Mouse (Mus musculus) hindbrain, postnatal 0 days (tissue): Measurements from ENCODE around the gene Gm12830. TPM values are rescaled to one million over a fixed set of nuclear protein-coding genes. Genes with fewer than 3 reads are reported as not detected.
A peak's percentile ranks its signal among the peaks of the same experiment; 100 is the strongest.

Experiments used
- ATAC-seq: fragments of 200-750 bp; cut with Nextera tagmentation; 2 replicates; pipeline ENCODE4 v1.8.0; 2017; ENCODE audit warnings: mild to moderate bottlenecking, moderate TSS enrichment, moderate library complexity
- DNase-seq: peaks from one replicate; pipeline ENCODE4 v3.0.0-alpha.2; 2015; ENCODE audit warnings: low spot score
- H3K27ac ChIP-seq: fragments of 300-500 bp; sonication (generic); 2 replicates; pipeline ENCODE4 v1.5.1; 2014; ENCODE audit warnings: mild to moderate bottlenecking
- H3K27me3 ChIP-seq: fragments of 300-500 bp; sonication (generic); 2 replicates; pipeline ENCODE4 v1.6.1; 2014; ENCODE audit warnings: low read length, mixed read lengths; ENCODE audit not compliant: insufficient read depth
- H3K36me3 ChIP-seq: fragments of 300-500 bp; sonication (generic); 2 replicates; pipeline ENCODE4 v1.6.1; 2014; ENCODE audit warnings: low read length, mixed read lengths; ENCODE audit not compliant: insufficient read depth
- H3K4me1 ChIP-seq: fragments of 300-500 bp; sonication (generic); 2 replicates; pipeline ENCODE4 v1.6.1; 2014; ENCODE audit warnings: antibody characterized with exemption, low read length, mixed read lengths; ENCODE audit not compliant: insufficient read depth
- H3K4me2 ChIP-seq: fragments of 300-500 bp; sonication (generic); 2 replicates; pipeline ENCODE4 v1.6.1; 2014; ENCODE audit warnings: low read depth, mild to moderate bottlenecking, low read length, moderate library complexity, mixed read lengths
- H3K4me3 ChIP-seq: fragments of 300-500 bp; sonication (generic); 2 replicates; pipeline ENCODE4 v1.5.1; 2014; ENCODE audit warnings: low read length
- H3K9ac ChIP-seq: fragments of 300-500 bp; sonication (generic); replicated peaks from 2 replicates; pipeline ENCODE4 v1.6.1; 2014; ENCODE audit warnings: mild to moderate bottlenecking, low read length, moderate library complexity, mixed read lengths
- H3K9me3 ChIP-seq: fragments of 300-500 bp; sonication (generic); 2 replicates; pipeline ENCODE4 v1.6.1; 2016; ENCODE audit warnings: low read length, mixed read lengths
- CTCF ChIP-seq: IDR thresholded peaks from 2 replicates; pipeline ENCODE4 v1.5.1; 2016; ENCODE audit warnings: antibody characterized with exemption, control low read depth, low read depth
- WGBS: fragments of 180-500 bp; shearing (Covaris S2); extraction: QIAGEN DNeasy Blood & Tissue Kit; methylation state at CpG from one replicate; pipeline ENCODE4 v1.1.7; 2014; 5-methylcytosine and 5-hydroxymethylcytosine counted together
- polyA plus RNA-seq: library from polyadenylated mRNA; unstranded; fragments of >200 nt; fragmentation: Nextera tagmentation; extraction: Ambion mirVana; gene quantifications from 2 replicates; pipeline ENCODE4 v1.2.1, GENCODE M21; 2015
- total RNA-seq: library from RNA; depleted of rRNA; stranded (reverse); fragments of >200 nt; gene quantifications from 2 replicates; pipeline ENCODE4 v1.2.3, GENCODE M21; 2014

The Gm12830 gene
- total and polyA plus RNA-seq, 2 experiments from 2014 or later = not detected

- Histone ChIP-seq H3K27ac (no peak overlapping the region), H3K36me3 (no peaks in the 10 kb centered on the region), H3K9me3 (no peaks in the 10 kb centered on the region), H3K4me2 (no peak overlapping the region), H3K4me1 (no peaks in the 10 kb centered on the region), H3K27me3 (no peaks in the 10 kb centered on the region), H3K4me3 (no peak overlapping the region), H3K9ac (no peak overlapping the region)
- no peak for TF ChIP-seq CTCF
- DNase-seq = peak; percentile 48
- WGBS = 29% methylated on average over 8 of the region's 8 CpGs
- peak; percentile 67 for ATAC-seq
Measured at GRCm38 (mm10) chr4:114876441-114876972, 55.0 kb downstream of the Gm12830 start.

DNA sequence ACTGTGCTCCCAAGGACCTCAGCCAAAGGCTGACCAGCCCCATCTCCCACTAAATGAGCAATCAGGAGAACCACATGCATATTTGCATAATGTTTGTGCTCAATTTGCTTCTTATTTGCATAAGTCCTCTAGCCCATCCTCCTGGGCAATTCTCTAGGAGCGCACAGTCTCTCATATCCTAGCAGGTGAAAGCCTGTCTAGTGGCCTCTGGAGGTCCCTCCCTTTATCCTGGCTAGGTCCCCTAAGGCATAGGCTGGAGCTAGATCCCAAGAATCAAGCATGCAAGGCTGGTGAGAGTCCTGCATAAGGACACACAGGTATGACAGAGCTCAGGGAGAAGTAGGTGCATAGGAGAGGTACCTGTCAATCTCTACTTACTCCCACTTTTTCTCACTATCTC is 60.7 kb downstream of the Gm12830 start:
- H3K9ac ChIP-seq = no peak overlapping the region
- WGBS = 77% methylated on average over 1 of the region's 1 CpGs
- TF ChIP-seq CTCF = no peak
- no peak overlapping the region for H3K4me3 ChIP-seq
- H3K4me1 ChIP-seq = no peaks in the 10 kb centered on the region
- DNase-seq (no peak), ATAC-seq (no peak)
- no peaks in the 10 kb centered on the region for H3K36me3 ChIP-seq
- no peak overlapping the region for H3K4me2 ChIP-seq
- H3K27ac ChIP-seq = no peak overlapping the region
- no peaks in the 10 kb centered on the region for H3K9me3 ChIP-seq
- no peaks in the 10 kb centered on the region for H3K27me3 ChIP-seq

DNA sequence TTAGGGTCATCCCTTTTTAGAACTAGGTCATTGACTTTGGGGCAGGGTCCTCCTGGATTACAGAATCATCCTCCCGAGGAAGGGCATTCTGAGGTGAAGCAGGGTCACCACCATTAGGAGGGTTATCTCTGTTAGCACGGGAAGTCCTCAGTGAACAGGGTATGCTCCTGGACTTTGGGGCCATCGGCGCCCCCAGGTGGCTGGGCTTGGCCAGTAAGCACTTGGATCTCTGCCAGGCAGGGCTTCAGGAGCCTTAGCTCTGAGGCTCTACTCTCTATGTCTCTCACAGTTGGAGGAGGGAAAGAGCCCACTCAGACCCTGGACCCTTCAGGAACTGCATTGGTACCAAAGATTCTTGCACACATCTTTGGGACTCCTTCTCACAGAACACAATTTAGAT is 76.3 kb downstream of the Gm12830 start:
- ATAC-seq = no peak
- Histone ChIP-seq H3K9ac (no peak overlapping the region), H3K4me3 (no peak overlapping the region), H3K27ac (no peak overlapping the region), H3K4me2 (no peak overlapping the region), H3K9me3 (no peaks in the 10 kb centered on the region), H3K4me1 (no peaks in the 10 kb centered on the region), H3K27me3 (peaks cover 45% of the 10 kb centered on the region), H3K36me3 (no peaks in the 10 kb centered on the region)
- peak; percentile 32 for DNase-seq
- 17% methylated on average over 4 of the region's 4 CpGs for WGBS
- TF ChIP-seq CTCF = peak; percentile 44; the same call in 1 of the 2 replicates

- H3K4me2 ChIP-seq = no peak overlapping the region
- no peak overlapping the region for H3K4me3 ChIP-seq
- DNase-seq (no peak), ATAC-seq (no peak)
- TF ChIP-seq CTCF = no peak
- 8% methylated on average over 3 of the region's 3 CpGs for WGBS
- H3K27me3 ChIP-seq = peaks cover 61% of the 10 kb centered on the region
- H3K27ac ChIP-seq = no peak overlapping the region
- no peaks in the 10 kb centered on the region for H3K4me1 ChIP-seq
- H3K9ac ChIP-seq = no peak overlapping the region
- H3K36me3 ChIP-seq = no peaks in the 10 kb centered on the region
- no peaks in the 10 kb centered on the region for H3K9me3 ChIP-seq
Measured at GRCm38 (mm10) chr4:114899885-114900284, 78.4 kb downstream of the Gm12830 start.

DNA sequence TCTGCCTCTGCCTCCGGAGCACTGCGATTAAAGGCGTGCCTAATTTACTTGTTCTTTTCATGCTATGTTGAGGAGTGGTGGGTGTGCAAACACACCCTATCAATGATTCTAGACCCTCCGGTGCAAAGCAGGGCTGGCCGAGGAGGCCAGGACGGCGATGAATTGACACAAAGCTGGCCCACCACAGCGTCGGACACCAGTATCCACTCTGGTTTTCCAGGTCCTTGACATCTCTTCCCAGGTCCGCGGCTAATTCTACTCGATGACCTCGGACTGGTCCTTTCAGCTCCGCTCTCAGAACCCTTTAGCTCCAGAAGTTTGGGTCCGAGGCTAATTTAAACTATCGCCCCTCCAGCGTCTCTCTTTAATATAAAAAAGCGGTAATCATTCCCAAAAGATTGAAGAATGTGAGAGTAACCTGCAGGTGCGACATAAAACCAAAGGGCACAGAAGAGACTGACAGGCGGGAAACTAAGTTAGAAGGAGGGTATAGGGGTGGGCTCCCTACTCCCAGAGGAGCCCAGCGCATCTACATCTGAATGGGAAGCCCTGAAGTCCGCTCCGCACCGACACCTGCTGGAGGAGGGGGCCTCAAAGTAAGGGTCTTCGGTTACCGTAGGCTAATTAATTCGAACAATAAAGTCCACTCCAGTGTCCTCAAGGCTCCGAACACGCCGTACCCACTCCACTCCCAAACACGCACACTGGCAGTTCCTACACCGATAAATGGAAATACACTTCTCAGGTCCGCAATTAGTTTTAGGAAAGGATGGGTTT is 79.5 kb downstream of the Gm12830 start:
- no peak for TF ChIP-seq CTCF
- no peaks in the 10 kb centered on the region for H3K36me3 ChIP-seq
- H3K27ac ChIP-seq = no peak overlapping the region
- H3K4me1 ChIP-seq = no peaks in the 10 kb centered on the region
- DNase-seq (no peak), ATAC-seq (no peak)
- no peak overlapping the region for H3K9ac ChIP-seq
- no peaks in the 10 kb centered on the region for H3K9me3 ChIP-seq
- no peak overlapping the region for H3K4me3 ChIP-seq
- peaks cover 72% of the 10 kb centered on the region for H3K27me3 ChIP-seq
- H3K4me2 ChIP-seq = no peak overlapping the region
- 3% methylated on average over 33 of the region's 33 CpGs for WGBS

- no peak for TF ChIP-seq CTCF
- ATAC-seq = no peak
- Histone ChIP-seq H3K27ac (no peak overlapping the region), H3K4me1 (no peaks in the 10 kb centered on the region), H3K36me3 (no peaks in the 10 kb centered on the region), H3K27me3 (peaks cover 80% of the 10 kb centered on the region), H3K9me3 (no peaks in the 10 kb centered on the region), H3K4me2 (no peak overlapping the region), H3K9ac (no peak overlapping the region), H3K4me3 (no peak overlapping the region)
- DNase-seq = no peak
- under 1% methylated on average over 41 of the region's 42 CpGs for WGBS
Measured at GRCm38 (mm10) chr4:114901643-114902351, 80.3 kb downstream of the Gm12830 start.
